Mouse (Mus musculus) liver, postnatal 0 days (tissue): ENCODE data around the gene Spaca4. TPM values are rescaled to one million over a fixed set of nuclear protein-coding genes. Genes with fewer than 3 reads are reported as not detected.
A peak's percentile ranks its signal among the peaks of the same experiment; 100 is the strongest.

ENCODE experiments used
- ATAC-seq: fragments of 200-750 bp; cut with Nextera tagmentation; 2 replicates; pipeline ENCODE4 v1.8.0; 2017; ENCODE audit warnings: mild to moderate bottlenecking, moderate library complexity
- DNase-seq: peaks from one replicate; pipeline ENCODE4 v3.0.0-alpha.2; 2016
- H3K27ac ChIP-seq: fragments of 300-500 bp; sonication (generic); 2 replicates; pipeline ENCODE4 v1.5.1; 2014; ENCODE audit warnings: antibody characterized with exemption, moderate library complexity, mild to moderate bottlenecking, low read depth
- H3K27me3 ChIP-seq: fragments of 300-500 bp; sonication (generic); 2 replicates; pipeline ENCODE4 v1.6.1; 2014; ENCODE audit warnings: low read length, control low read depth, mixed read lengths; ENCODE audit not compliant: insufficient read depth
- H3K36me3 ChIP-seq: fragments of 300-500 bp; sonication (generic); replicated peaks from 2 replicates; pipeline ENCODE4 v1.6.1; 2014; ENCODE audit warnings: mild to moderate bottlenecking, control low read depth, low read length, moderate library complexity, mixed read lengths; ENCODE audit not compliant: insufficient read depth
- H3K4me1 ChIP-seq: fragments of 300-500 bp; sonication (generic); 2 replicates; pipeline ENCODE4 v1.6.1; 2014; ENCODE audit warnings: antibody characterized with exemption, mild to moderate bottlenecking, control low read depth; ENCODE audit not compliant: insufficient read depth
- H3K4me2 ChIP-seq: fragments of 300-500 bp; sonication (generic); 2 replicates; pipeline ENCODE4 v1.6.1; 2014; ENCODE audit warnings: low read depth, mild to moderate bottlenecking, low read length, moderate library complexity, mixed read lengths
- H3K4me3 ChIP-seq: fragments of 300-500 bp; sonication (generic); 2 replicates; pipeline ENCODE4 v1.5.1; 2014; ENCODE audit warnings: low read depth, low read length
- H3K9ac ChIP-seq: fragments of 300-500 bp; sonication (generic); replicated peaks from 2 replicates; pipeline ENCODE4 v1.6.1; 2014; ENCODE audit warnings: mild to moderate bottlenecking, moderate library complexity
- H3K9me3 ChIP-seq: fragments of 300-500 bp; sonication (generic); 2 replicates; pipeline ENCODE4 v1.6.1; 2016; ENCODE audit warnings: mild to moderate bottlenecking, control low read depth, low read length, mixed read lengths
- CTCF ChIP-seq: sonication (generic); IDR thresholded peaks from 2 replicates; pipeline ENCODE4 v1.5.1; 2016; ENCODE audit warnings: antibody characterized with exemption, low read depth
- EP300 ChIP-seq: IDR thresholded peaks from 2 replicates; pipeline ENCODE4 v1.6.1; 2016; ENCODE audit warnings: antibody characterized with exemption, low read depth, mild to moderate bottlenecking
- WGBS: fragments of 180-500 bp; shearing (Covaris S2); extraction: QIAGEN DNeasy Blood & Tissue Kit; methylation state at CpG from one replicate; pipeline ENCODE4 v1.1.7; 2014; ENCODE audit not compliant: insufficient replicate concordance; 5-methylcytosine and 5-hydroxymethylcytosine counted together
- polyA plus RNA-seq: library from polyadenylated mRNA; unstranded; fragments of >200 nt; fragmentation: Nextera tagmentation; extraction: Ambion mirVana; gene quantifications from 2 replicates; pipeline ENCODE4 v1.2.1, GENCODE M21; 2015

Spaca4 gene
- polyA plus RNA-seq, 1 experiment from 2014 or later = not detected

- ATAC-seq = peak; percentile 6; the same call in 1 of the 2 replicates
- TF ChIP-seq CTCF (no peak), EP300 (peak; percentile 31; the same call in 1 of the 2 replicates)
- H3K9me3 ChIP-seq = no peaks in the 10 kb centered on the region
- H3K4me3 ChIP-seq = peak overlapping the region; percentile 84
- H3K27me3 ChIP-seq = no peaks in the 10 kb centered on the region
- H3K27ac ChIP-seq = peak overlapping the region; percentile 88
- H3K4me1 ChIP-seq = peaks cover 39% of the 10 kb centered on the region
- WGBS = 66% methylated on average over 6 of the region's 6 CpGs
- peaks cover 36% of the 10 kb centered on the region for H3K36me3 ChIP-seq
- DNase-seq = no peak
- H3K9ac ChIP-seq = peak overlapping the region; percentile 69
- peak overlapping the region; percentile 89 for H3K4me2 ChIP-seq
These were observed 11.6 kb downstream of the Spaca4 start for GRCm38 (mm10) chr7:45713881-45714520.

- WGBS = 90% methylated on average over 16 of the region's 16 CpGs
- TF ChIP-seq CTCF = no peak
- no peak for TF ChIP-seq EP300
- Histone ChIP-seq H3K9me3 (no peaks in the 10 kb centered on the region), H3K27ac (peak overlapping the region; percentile 88), H3K4me1 (peaks cover 42% of the 10 kb centered on the region), H3K27me3 (no peaks in the 10 kb centered on the region), H3K9ac (peak overlapping the region; percentile 16), H3K4me3 (0 out of 2 replicates have a peak overlapping the region, but pooled peaks have one; percentile 84), H3K36me3 (peaks cover 36% of the 10 kb centered on the region), H3K4me2 (peak overlapping the region; percentile 89)
- ATAC-seq (no peak), DNase-seq (no peak)
These were observed 12.2 kb downstream of the Spaca4 start for GRCm38 (mm10) chr7:45713396-45713795.

GRCm38 (mm10) chr7:45712022-45712757, 13.4 kb downstream of the Spaca4 start:
- Histone ChIP-seq H3K9me3 (no peaks in the 10 kb centered on the region), H3K27ac (peak overlapping the region; percentile 88), H3K4me3 (no peak overlapping the region), H3K4me1 (peaks cover 51% of the 10 kb centered on the region), H3K4me2 (no peak overlapping the region), H3K27me3 (no peaks in the 10 kb centered on the region), H3K9ac (no peak overlapping the region), H3K36me3 (peaks cover 36% of the 10 kb centered on the region)
- DNase-seq = peak; percentile 80
- WGBS = 85% methylated on average over 21 of the region's 21 CpGs
- peak; percentile 16 for ATAC-seq
- TF ChIP-seq CTCF (no peak), EP300 (no peak)

GRCm38 (mm10) chr7:45711316-45712021, 14.1 kb downstream of the Spaca4 start:
- Histone ChIP-seq H3K27me3 (no peaks in the 10 kb centered on the region), H3K36me3 (peaks cover 36% of the 10 kb centered on the region), H3K9ac (no peak overlapping the region), H3K4me1 (peaks cover 51% of the 10 kb centered on the region), H3K27ac (no peak overlapping the region), H3K4me2 (no peak overlapping the region), H3K4me3 (no peak overlapping the region), H3K9me3 (no peaks in the 10 kb centered on the region)
- TF ChIP-seq EP300 (no peak), CTCF (no peak)
- WGBS = 89% methylated on average over 24 of the region's 24 CpGs
- DNase-seq (no peak), ATAC-seq (no peak)

- H3K27ac ChIP-seq = no peak overlapping the region
- H3K36me3 ChIP-seq = peaks cover 36% of the 10 kb centered on the region
- no peaks in the 10 kb centered on the region for H3K27me3 ChIP-seq
- H3K4me2 ChIP-seq = no peak overlapping the region
- DNase-seq = no peak
- H3K9me3 ChIP-seq = no peaks in the 10 kb centered on the region
- ATAC-seq = no peak
- 88% methylated on average over 20 of the region's 20 CpGs for WGBS
- no peak for TF ChIP-seq CTCF
- H3K4me3 ChIP-seq = no peak overlapping the region
- H3K4me1 ChIP-seq = peaks cover 53% of the 10 kb centered on the region
- H3K9ac ChIP-seq = no peak overlapping the region
These were observed 15.0 kb downstream of the Spaca4 start for GRCm38 (mm10) chr7:45710477-45711191.
